Mouse (Mus musculus): ENCODE results near the gene Vps8. TPM values are rescaled to one million over a fixed set of nuclear protein-coding genes. Genes with fewer than 3 reads are reported as not detected.

Gene Vps8
- polyA plus RNA-seq, 1 experiment from 2014 or later = 25.5 TPM

- ATAC-seq (replicated peaks; ENCODE audit: low FRiP score) = no peak
- Histone ChIP-seq H3K9ac (ENCODE audit: low read length) (no peak overlapping the region), H3K36me3 (ENCODE audit: control insufficient read depth, insufficient read depth, low read length) (no peaks in the 10 kb centered on the region), H3K27ac (ENCODE audit: low read depth, low read length) (no peak overlapping the region), H3K9me3 (ENCODE audit: control insufficient read depth, low read length) (no peaks in the 10 kb centered on the region), H3K27me3 (ENCODE audit: control insufficient read depth, insufficient read depth, low read length) (no peaks in the 10 kb centered on the region), H3K4me2 (ENCODE audit: low read depth, low read length, severe bottlenecking) (no peak overlapping the region), H3K4me1 (replicated peaks; ENCODE audit: control insufficient read depth, insufficient read depth, low read length) (peaks cover 3% of the 10 kb centered on the region; the same call in 1 of the 2 replicates), H3K4me3 (ENCODE audit: low read depth, low read length) (no peak overlapping the region)
- no peak for DNase-seq (ENCODE audit: low spot score)
- WGBS = 30% methylated on average over 11 of the region's 11 CpGs
These were observed 40.6 kb upstream of the Vps8 start for GRCm38 (mm10) chr16:21382152-21382911.

DNA sequence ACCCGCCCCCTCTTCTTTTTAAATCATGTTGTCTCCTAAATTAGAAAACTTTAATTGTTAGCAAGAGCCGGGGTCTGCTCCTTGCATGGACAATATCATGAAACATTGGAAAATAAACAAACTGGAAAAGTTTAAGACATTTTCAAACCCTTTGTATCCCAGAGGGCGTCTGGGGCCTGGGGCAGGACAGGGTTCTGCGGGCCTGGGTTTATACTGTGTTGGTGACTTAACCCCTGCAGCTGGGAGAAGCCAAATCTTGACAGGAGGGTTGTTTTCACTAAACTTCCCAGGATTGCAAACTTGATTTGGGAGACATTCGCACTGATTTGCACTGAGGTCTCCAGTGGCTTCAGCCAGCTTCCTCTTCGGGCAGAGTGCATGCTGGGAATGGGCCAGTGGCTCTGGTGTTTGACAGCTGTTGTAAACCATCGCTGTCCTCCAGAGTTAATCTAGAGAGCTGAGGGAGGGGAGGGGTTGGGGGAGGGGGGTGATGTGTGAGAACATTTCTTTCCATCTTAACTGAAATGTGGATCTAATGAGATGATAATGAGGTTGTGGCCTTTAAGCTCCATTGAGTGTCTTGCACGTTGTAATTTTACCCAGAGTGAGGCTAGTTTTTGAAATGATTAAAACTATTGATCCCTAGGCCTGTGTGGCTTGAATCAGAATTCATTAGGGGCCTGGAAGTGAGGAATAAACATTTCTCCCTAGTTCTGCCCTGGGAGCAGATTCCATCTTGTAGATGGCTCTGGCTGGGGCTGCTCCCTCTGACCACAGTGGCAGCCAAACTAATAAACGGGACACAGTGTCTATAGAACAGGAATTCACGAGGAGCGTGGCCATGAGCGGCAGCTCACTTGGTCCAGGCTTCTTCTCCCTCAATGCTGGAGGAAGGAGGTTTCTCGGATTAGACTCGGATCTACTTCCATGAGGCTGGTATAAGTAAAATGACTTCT, 36.7 kb upstream of the Vps8 start:
- WGBS = 60% methylated on average over 14 of the region's 14 CpGs
- Histone ChIP-seq H3K9ac (ENCODE audit: low read length) (no peak overlapping the region), H3K27me3 (ENCODE audit: control insufficient read depth, insufficient read depth, low read length) (no peaks in the 10 kb centered on the region), H3K36me3 (ENCODE audit: control insufficient read depth, insufficient read depth, low read length) (no peaks in the 10 kb centered on the region), H3K4me1 (replicated peaks; ENCODE audit: control insufficient read depth, insufficient read depth, low read length) (peaks cover 7% of the 10 kb centered on the region; the same call in 1 of the 2 replicates), H3K27ac (ENCODE audit: low read depth, low read length) (no peak overlapping the region), H3K4me2 (ENCODE audit: low read depth, low read length, severe bottlenecking) (no peak overlapping the region), H3K9me3 (ENCODE audit: control insufficient read depth, low read length) (no peaks in the 10 kb centered on the region), H3K4me3 (ENCODE audit: low read depth, low read length) (no peak overlapping the region)
- 0 out of 2 replicates have a peak, but pooled peaks have one; percentile 18 for ATAC-seq (replicated peaks; ENCODE audit: low FRiP score)
- DNase-seq (ENCODE audit: low spot score) = no peak

DNA sequence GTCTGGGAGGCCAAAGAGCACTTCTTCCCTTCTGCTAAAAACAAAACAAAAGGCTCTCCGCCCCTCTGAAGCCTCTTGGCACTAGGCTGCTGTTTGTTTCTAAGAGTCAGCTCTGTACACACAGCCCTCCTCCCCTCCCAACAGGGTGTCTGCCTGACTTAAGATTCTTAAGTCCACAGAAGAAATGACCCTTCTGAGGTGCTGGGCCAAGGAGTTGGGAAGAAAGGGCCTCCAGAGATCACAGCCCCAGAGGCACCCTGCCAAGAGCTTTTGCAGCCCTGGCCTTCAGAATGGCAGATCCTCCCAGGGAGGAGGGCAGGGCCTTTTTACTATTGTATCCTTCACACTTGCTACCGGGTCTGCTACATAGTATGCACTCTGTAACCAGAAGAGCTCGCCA, 33.6 kb upstream of the Vps8 start:
- DNase-seq (ENCODE audit: low spot score) = no peak
- WGBS = 22% methylated on average over 3 of the region's 3 CpGs
- Histone ChIP-seq H3K9ac (ENCODE audit: low read length) (no peak overlapping the region), H3K9me3 (ENCODE audit: control insufficient read depth, low read length) (no peaks in the 10 kb centered on the region), H3K27ac (ENCODE audit: low read depth, low read length) (no peak overlapping the region), H3K4me1 (replicated peaks; ENCODE audit: control insufficient read depth, insufficient read depth, low read length) (peaks cover 7% of the 10 kb centered on the region), H3K36me3 (ENCODE audit: control insufficient read depth, insufficient read depth, low read length) (no peaks in the 10 kb centered on the region), H3K4me3 (ENCODE audit: low read depth, low read length) (no peak overlapping the region), H3K4me2 (ENCODE audit: low read depth, low read length, severe bottlenecking) (no peak overlapping the region), H3K27me3 (ENCODE audit: control insufficient read depth, insufficient read depth, low read length) (no peaks in the 10 kb centered on the region)
- no peak for ATAC-seq (replicated peaks; ENCODE audit: low FRiP score)

DNA sequence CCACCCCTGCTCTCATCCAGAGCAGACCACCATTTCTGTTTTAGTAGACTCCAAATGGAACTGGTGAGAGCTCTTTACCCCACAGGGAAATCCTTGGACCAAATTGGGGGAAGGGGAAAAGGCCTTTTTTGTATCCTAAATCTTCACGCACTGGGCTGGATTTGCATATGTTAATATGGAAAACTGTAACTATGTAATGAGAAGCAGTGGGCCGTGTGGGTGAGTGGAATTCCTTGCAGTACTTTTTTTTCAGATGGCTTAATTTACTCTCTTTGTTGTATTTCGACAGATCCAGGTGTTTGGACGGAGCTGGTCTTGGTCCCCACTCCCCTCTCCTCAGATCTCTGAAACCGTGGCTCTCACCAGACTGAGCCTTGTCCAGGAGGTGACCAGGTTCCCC, 32.2 kb upstream of the Vps8 start:
- DNase-seq (ENCODE audit: low spot score) = no peak
- Histone ChIP-seq H3K27ac (ENCODE audit: low read depth, low read length) (no peak overlapping the region), H3K4me1 (replicated peaks; ENCODE audit: control insufficient read depth, insufficient read depth, low read length) (peaks cover 7% of the 10 kb centered on the region)

GRCm38 (mm10) chr16:21392099-21392498, 30.8 kb upstream of the Vps8 start:
- no peaks in the 10 kb centered on the region for H3K36me3 ChIP-seq (ENCODE audit: control insufficient read depth, insufficient read depth, low read length)
- H3K4me1 ChIP-seq (replicated peaks; ENCODE audit: control insufficient read depth, insufficient read depth, low read length) = peaks cover 7% of the 10 kb centered on the region
- no peaks in the 10 kb centered on the region for H3K9me3 ChIP-seq (ENCODE audit: control insufficient read depth, low read length)
- H3K4me2 ChIP-seq (ENCODE audit: low read depth, low read length, severe bottlenecking) = no peak overlapping the region
- H3K9ac ChIP-seq (ENCODE audit: low read length) = no peak overlapping the region
- H3K27ac ChIP-seq (ENCODE audit: low read depth, low read length) = peak overlapping the region; percentile 46; the same call in 1 of the 2 replicates
- no peak overlapping the region for H3K4me3 ChIP-seq (ENCODE audit: low read depth, low read length)
- peak; percentile 11; the same call in 1 of the 2 replicates for ATAC-seq (replicated peaks; ENCODE audit: low FRiP score)
- 63% methylated on average over 6 of the region's 6 CpGs for WGBS
- H3K27me3 ChIP-seq (ENCODE audit: control insufficient read depth, insufficient read depth, low read length) = no peaks in the 10 kb centered on the region
- DNase-seq (ENCODE audit: low spot score) = no peak

More for the DNA sequence above, 32.2 kb upstream of the Vps8 start:
- no peak overlapping the region for H3K4me3 ChIP-seq (ENCODE audit: low read depth, low read length)
- H3K4me2 ChIP-seq (ENCODE audit: low read depth, low read length, severe bottlenecking) = no peak overlapping the region
- H3K9ac ChIP-seq (ENCODE audit: low read length) = no peak overlapping the region
- no peaks in the 10 kb centered on the region for H3K9me3 ChIP-seq (ENCODE audit: control insufficient read depth, low read length)
- WGBS = 43% methylated on average over 5 of the region's 5 CpGs
- no peaks in the 10 kb centered on the region for H3K27me3 ChIP-seq (ENCODE audit: control insufficient read depth, insufficient read depth, low read length)
- ATAC-seq (replicated peaks; ENCODE audit: low FRiP score) = no peak
- no peaks in the 10 kb centered on the region for H3K36me3 ChIP-seq (ENCODE audit: control insufficient read depth, insufficient read depth, low read length)

DNA sequence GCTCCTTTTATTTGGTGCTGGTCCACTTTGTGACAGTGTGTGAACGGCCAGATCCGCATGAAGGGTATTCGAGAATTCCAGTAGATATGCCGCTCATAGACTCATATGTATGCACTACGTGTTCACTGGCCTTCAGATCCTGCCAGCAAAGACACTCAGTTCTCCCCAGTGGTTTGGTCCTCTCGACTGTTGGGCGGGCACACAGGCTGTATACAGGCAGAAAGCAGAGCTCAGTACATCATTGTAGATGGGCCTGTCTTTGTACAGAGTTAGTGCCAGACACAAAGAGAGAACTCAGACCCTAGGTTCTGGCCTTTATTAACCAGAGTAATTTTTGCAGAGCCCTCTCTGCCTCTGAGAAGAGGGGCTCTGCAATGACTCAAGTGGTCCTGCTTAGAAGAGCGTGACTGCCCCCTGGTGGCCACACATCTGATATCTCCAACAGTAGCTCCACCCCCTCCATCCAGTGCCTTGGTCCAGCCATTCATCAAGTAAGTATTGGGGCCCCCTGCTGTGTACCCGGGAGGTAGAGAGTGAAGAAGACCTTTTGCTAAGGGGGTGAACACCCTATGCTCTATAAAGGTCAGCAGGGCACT, 30.3 kb upstream of the Vps8 start:
- 55% methylated on average over 9 of the region's 9 CpGs for WGBS

GRCm38 (mm10) chr16:21395546-21395945, 27.4 kb upstream of the Vps8 start:
- Histone ChIP-seq H3K9ac (ENCODE audit: low read length) (no peak overlapping the region), H3K27ac (ENCODE audit: low read depth, low read length) (no peak overlapping the region), H3K27me3 (ENCODE audit: control insufficient read depth, insufficient read depth, low read length) (no peaks in the 10 kb centered on the region), H3K36me3 (ENCODE audit: control insufficient read depth, insufficient read depth, low read length) (no peaks in the 10 kb centered on the region), H3K9me3 (ENCODE audit: control insufficient read depth, low read length) (no peaks in the 10 kb centered on the region), H3K4me3 (ENCODE audit: low read depth, low read length) (no peak overlapping the region), H3K4me1 (replicated peaks; ENCODE audit: control insufficient read depth, insufficient read depth, low read length) (peaks cover 14% of the 10 kb centered on the region), H3K4me2 (ENCODE audit: low read depth, low read length, severe bottlenecking) (no peak overlapping the region)
- ATAC-seq (replicated peaks; ENCODE audit: low FRiP score) (no peak), DNase-seq (ENCODE audit: low spot score) (no peak)
- WGBS = 33% methylated on average over 7 of the region's 7 CpGs

More for the DNA sequence above, 30.3 kb upstream of the Vps8 start:
- ATAC-seq (replicated peaks; ENCODE audit: low FRiP score) (peak; percentile 78), DNase-seq (ENCODE audit: low spot score) (peak; percentile 96)
- Histone ChIP-seq H3K4me3 (ENCODE audit: low read depth, low read length) (no peak overlapping the region), H3K4me1 (replicated peaks; ENCODE audit: control insufficient read depth, insufficient read depth, low read length) (peaks cover 7% of the 10 kb centered on the region), H3K27ac (ENCODE audit: low read depth, low read length) (peak overlapping the region; percentile 46; the same call in 1 of the 2 replicates), H3K27me3 (ENCODE audit: control insufficient read depth, insufficient read depth, low read length) (no peaks in the 10 kb centered on the region), H3K36me3 (ENCODE audit: control insufficient read depth, insufficient read depth, low read length) (no peaks in the 10 kb centered on the region), H3K9ac (ENCODE audit: low read length) (no peak overlapping the region), H3K4me2 (ENCODE audit: low read depth, low read length, severe bottlenecking) (no peak overlapping the region), H3K9me3 (ENCODE audit: control insufficient read depth, low read length) (no peaks in the 10 kb centered on the region)

- ATAC-seq (replicated peaks; ENCODE audit: low FRiP score) = no peak
- WGBS = 71% methylated on average over 5 of the region's 5 CpGs
- Histone ChIP-seq H3K36me3 (ENCODE audit: control insufficient read depth, insufficient read depth, low read length) (no peaks in the 10 kb centered on the region), H3K4me2 (ENCODE audit: low read depth, low read length, severe bottlenecking) (no peak overlapping the region), H3K27me3 (ENCODE audit: control insufficient read depth, insufficient read depth, low read length) (no peaks in the 10 kb centered on the region), H3K4me1 (replicated peaks; ENCODE audit: control insufficient read depth, insufficient read depth, low read length) (peaks cover 11% of the 10 kb centered on the region), H3K27ac (ENCODE audit: low read depth, low read length) (no peak overlapping the region), H3K9me3 (ENCODE audit: control insufficient read depth, low read length) (no peaks in the 10 kb centered on the region), H3K9ac (ENCODE audit: low read length) (no peak overlapping the region), H3K4me3 (ENCODE audit: low read depth, low read length) (no peak overlapping the region)
- DNase-seq (ENCODE audit: low spot score) = no peak
These were observed 25.2 kb upstream of the Vps8 start for GRCm38 (mm10) chr16:21397681-21398080.

Data from forebrain, embryonic 11.5 days (tissue).